Mouse (Mus musculus) fat pad, adult 2 months (tissue): ENCODE measurements around the gene Rsph6a.

Experiments
- DNase-seq: peaks from one replicate; pipeline ENCODE4 v3.0.0-alpha.2; 2011; ENCODE audit warnings: low read depth, low spot score; ENCODE audit errors: extremely low read depth

Gene Rsph6a

DNA sequence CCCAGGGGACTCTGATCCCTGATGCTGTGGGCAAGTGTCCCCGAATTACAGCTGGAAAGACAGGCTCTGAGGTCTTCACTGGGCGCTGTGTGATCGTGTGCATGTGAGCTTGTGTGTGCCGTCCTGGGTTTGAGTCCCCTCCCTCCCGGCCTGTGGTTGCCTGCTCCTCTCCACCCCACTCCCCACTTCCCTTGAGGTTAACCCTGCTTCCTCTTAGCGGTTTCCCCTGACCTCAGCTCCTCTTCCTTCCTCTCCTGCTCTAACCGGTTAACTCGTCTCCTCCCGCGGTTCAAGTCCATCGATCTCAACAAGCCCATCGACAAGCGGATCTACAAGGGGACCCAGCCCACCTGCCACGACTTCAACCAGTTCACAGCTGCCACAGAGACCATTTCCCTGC, 23.3 kb downstream of the Rsph6a start:
- no peak for DNase-seq

- DNase-seq = no peak
Measured at GRCm38 (mm10) chr7:19078732-19079131, 24.2 kb downstream of the Rsph6a start.

DNA sequence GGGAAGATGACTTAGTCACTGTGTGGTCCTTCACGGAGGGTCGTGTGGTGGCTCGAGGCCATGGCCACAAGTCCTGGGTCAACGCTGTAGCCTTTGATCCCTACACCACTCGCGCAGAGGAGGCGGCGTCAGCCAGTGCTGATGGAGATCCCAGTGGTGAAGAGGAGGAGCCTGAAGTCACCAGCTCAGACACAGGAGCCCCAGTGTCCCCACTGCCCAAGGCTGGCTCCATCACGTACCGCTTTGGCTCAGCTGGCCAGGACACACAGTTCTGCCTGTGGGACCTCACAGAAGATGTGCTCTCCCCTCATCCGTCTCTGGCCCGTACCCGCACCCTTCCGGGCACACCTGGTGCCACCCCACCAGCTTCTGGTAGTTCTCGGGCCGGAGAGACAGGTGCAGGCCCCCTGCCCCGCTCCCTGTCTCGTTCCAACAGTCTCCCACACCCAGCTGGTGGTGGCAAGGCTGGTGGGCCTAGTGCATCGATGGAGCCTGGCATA, 26.0 kb downstream of the Rsph6a start:
- no peak for DNase-seq

DNA sequence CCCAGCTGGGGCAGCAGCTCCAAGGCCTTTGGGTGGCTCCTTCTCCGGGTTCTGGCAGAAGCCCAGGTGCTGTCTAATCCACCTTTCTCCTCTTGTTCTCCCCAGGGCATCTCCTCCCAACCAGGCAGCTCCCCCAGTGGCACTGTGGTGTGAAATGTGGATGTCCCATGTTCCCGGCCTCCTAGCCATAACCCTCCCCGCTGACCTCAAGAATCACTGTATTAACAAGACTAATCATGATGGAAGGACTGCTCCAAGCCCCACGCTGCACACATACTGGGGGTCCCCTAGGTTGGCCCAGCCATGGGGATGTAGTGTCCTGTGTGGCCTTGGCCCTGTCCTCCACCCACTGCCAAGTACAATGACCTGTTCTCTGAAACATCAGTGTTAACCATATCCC, 27.7 kb downstream of the Rsph6a start:
- DNase-seq = no peak

DNA sequence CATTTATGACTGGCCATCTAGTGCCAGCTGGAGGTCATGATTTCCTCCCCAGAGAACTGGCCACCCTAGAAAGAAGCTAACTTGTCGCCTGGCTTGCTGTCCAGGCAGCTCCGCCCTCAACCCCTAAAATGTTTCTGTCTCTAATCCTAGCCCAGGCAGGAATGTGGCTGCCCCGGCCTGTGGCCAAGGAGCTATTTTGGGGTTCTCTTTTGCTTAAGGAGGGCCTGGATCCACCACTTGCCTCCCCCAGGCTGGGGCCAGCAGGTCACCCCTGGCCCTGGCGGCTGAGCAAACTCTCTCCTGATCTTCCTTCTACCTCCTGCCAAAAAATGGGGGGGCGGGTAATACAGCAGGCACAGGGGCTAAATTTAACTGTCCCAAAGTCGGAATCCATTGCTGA, 28.6 kb downstream of the Rsph6a start:
- DNase-seq = no peak

- DNase-seq = no peak
Measured at GRCm38 (mm10) chr7:19083701-19084100, 29.2 kb downstream of the Rsph6a start, which contains the start of gene Dmpk. TSS of gene Dmpk (plus strand) at chr7:19083849.

GRCm38 (mm10) chr7:19084277-19084771, 29.8 kb downstream of the Rsph6a start:
- no peak for DNase-seq

DNA sequence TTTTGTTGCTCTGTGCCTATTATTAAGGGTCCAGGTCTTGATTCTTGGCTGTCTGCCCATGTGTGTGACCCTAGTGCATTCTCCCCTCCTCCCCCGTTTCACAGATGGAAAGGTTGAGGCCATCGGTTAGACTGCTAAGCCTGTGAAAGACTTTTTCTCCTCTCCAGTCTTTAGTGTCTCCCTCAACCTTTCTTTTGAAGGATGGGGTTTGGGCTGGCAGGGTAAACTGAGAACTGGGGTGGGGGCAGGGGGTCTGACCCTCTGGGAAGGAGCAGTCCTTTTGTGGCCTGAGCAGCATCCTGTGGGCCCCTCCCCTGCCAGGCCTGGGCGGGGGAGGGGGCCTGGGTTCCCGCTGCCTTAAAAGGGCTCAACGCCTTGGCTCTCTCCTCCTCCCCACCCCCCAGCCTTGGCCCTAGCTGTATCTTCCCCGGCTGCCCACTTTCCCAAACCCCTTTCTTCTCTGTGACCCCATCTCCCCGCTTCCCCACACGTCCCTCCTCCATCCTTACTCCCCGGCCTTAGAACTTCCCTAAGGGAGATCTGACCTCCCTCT, 30.5 kb downstream of the Rsph6a start:
- DNase-seq = no peak

DNA sequence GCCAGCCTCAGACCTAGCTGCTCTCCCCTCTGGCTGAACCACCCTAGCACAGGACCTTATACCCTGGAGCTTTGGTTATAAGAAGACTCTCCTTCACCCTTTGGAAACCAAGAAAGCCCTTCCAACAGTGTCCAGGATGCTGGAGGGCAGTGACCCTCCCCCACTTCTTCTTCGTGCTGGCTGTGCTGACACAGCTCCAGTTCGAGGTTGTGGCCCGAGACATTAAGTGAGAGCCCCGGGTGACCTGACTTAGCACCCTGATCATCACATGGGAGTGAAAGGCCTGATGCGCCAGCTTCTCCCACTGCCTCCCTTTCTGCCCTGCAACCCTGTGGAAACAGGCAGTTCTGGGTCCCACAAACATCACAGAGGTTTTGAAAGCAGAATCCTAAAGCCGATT, 31.0 kb downstream of the Rsph6a start:
- DNase-seq = no peak

GRCm38 (mm10) chr7:19086042-19086441, 31.6 kb downstream of the Rsph6a start:
- no peak for DNase-seq

- DNase-seq = no peak
Measured at GRCm38 (mm10) chr7:19086760-19087159, 32.3 kb downstream of the Rsph6a start.

GRCm38 (mm10) chr7:19088813-19089212, 34.3 kb downstream of the Rsph6a start:
- no peak for DNase-seq

DNA sequence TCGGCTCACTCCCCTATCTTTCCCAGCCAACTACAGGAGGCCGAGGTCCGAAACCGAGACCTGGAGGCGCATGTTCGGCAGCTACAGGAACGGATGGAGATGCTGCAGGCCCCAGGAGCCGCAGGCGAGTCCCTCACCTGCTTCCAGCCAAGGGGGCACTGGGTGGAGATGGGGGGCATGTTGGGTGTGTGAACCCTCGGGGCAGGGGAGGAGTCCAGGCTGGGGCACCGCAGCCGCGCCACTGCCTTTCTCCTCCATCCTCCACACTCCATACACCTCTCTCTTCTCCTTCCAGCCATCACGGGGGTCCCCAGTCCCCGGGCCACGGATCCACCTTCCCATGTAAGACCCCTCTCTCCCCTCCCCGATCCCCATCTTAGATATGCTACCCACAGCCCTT, 37.4 kb downstream of the Rsph6a start:
- DNase-seq = no peak

DNA sequence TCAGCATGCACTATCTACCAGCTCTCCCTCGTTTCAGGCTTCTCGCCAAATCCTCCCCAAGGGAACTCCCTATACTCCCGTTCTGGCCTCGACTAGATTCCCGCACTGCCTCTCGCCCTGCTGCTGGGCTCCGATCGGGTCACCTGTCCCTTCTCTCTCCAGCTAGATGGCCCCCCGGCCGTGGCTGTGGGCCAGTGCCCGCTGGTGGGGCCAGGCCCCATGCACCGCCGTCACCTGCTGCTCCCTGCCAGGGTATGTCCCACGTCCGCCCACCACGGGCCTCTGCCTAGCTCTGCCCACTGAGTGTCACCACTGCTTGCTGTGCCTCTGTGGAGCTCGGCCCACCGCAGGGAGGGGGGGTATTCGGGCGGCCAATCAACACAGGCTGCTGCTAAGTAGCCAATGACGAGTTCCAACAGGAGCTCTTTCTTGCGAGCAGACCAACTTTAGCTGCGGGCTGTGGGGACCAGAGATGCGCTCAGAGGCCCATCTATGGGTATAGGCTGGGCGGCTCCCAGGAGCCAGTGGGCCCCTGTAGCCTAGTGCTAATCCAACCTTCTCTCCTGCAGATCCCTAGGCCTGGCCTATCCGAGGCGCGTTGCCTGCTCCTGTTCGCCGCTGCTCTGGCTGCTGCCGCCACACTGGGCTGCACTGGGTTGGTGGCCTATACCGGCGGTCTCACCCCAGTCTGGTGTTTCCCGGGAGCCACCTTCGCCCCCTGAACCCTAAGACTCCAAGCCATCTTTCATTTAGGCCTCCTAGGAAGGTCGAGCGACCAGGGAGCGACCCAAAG, 38.1 kb downstream of the Rsph6a start:
- no peak for DNase-seq

- DNase-seq = no peak
Measured at GRCm38 (mm10) chr7:19093174-19093521, 38.7 kb downstream of the Rsph6a start.

- DNase-seq = no peak
Measured at GRCm38 (mm10) chr7:19093537-19094385, 39.3 kb downstream of the Rsph6a start.

DNA sequence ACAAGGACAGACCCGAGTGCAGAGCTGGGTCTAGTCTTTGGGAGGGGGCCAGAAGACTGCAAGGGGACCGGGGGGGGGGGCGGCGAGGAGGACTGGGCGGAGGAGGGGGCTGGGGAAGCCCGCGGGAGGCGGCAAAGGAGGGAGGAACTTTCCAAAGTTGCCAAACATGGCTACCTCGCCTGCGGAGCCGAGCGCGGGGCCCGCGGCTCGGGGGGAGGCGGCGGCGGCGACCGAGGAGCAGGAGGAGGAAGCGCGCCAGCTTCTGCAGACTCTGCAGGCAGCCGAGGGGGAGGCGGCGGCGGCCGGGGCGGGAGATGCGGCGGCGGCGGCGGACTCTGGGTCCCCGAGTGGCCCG, 40.0 kb downstream of the Rsph6a start, which contains the start of gene Six5:
Gene Six5 (plus strand): TSS at position 124 of the 355 bp plus-strand sequence.
- no peak for DNase-seq

DNA sequence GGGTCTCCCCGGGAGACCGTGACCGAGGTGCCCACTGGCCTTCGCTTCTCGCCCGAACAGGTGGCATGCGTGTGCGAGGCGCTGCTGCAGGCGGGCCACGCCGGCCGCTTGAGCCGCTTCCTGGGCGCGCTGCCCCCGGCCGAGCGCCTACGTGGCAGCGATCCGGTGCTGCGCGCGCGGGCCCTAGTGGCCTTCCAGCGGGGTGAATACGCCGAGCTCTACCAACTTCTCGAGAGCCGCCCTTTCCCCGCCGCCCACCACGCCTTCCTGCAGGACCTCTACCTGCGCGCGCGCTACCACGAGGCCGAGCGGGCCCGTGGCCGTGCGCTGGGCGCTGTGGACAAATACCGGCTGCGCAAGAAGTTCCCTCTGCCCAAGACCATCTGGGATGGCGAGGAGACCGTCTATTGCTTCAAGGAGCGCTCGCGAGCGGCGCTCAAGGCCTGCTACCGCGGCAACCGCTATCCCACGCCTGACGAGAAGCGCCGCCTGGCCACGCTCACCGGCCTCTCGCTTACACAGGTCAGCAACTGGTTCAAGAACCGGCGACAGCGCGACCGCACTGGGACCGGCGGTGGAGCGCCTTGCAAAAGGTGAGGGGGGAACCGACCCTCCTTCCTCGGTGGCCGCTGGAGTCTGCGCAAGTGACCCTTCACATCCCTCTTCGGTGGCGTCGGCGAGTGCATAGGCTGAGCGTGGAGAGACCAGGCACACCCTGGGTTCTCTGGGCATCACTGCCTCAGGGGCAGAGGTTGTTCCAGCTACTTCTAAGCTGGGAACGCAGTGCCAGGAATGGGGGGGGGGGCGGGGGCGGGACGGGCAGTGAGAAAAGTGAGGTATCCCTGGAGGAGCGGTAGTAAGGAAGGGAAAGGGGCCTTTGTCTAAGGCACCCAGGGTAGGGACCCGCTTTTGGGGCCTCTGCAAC, 40.6 kb downstream of the Rsph6a start:
- no peak for DNase-seq

DNA sequence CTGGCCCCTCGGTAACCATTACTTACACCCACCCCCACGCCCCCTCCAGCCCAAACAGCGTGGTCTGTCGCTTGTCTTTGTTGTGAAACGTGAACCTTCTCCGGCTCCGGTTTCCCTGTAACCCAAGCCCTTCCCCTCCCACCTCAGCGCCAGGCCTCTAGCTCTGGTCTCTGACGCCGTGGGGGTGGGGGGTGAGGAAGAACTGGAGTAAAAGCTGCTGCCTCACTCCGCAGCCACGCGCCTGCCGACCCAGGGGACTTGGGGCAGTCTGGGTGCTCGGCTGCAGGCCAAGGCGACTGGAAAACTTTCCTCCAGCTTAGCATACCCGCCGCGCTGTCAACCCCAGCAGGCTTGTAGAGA, 41.2 kb downstream of the Rsph6a start:
- no peak for DNase-seq

GRCm38 (mm10) chr7:19096421-19096976, 42.0 kb downstream of the Rsph6a start:
- no peak for DNase-seq
